Mouse (Mus musculus): ENCODE measurements around the gene Ick.

Ick gene

GRCm38 (mm10) chr9:78193902-78194597 is 85.1 kb downstream of the Ick start:
- DNase-seq = peak; percentile 17 to 34

GRCm38 (mm10) chr9:78195034-78195433 is 86.0 kb downstream of the Ick start:
- no peak for DNase-seq

- no peak for DNase-seq
Observed at GRCm38 (mm10) chr9:78197801-78198200, 88.8 kb downstream of the Ick start.

GRCm38 (mm10) chr9:78204194-78204593 is 95.2 kb downstream of the Ick start:
- DNase-seq = no peak

GRCm38 (mm10) chr9:78208956-78209355 is 100.0 kb downstream of the Ick start:
- no peak for DNase-seq

- DNase-seq = no peak
Observed at GRCm38 (mm10) chr9:78210079-78210478, 101.1 kb downstream of the Ick start.

GRCm38 (mm10) chr9:78210821-78211220 is 101.8 kb downstream of the Ick start:
- DNase-seq = no peak

GRCm38 (mm10) chr9:78211521-78211920 is 102.5 kb downstream of the Ick start:
- DNase-seq = no peak

- DNase-seq = no peak
Observed at GRCm38 (mm10) chr9:78212341-78213049, 103.5 kb downstream of the Ick start.

- no peak for DNase-seq
Observed at GRCm38 (mm10) chr9:78217074-78217473, 108.1 kb downstream of the Ick start.
